Mouse (Mus musculus): Measurements from ENCODE around the gene Map2k2. TPM values are rescaled to one million over a fixed set of nuclear protein-coding genes. Genes with fewer than 3 reads are reported as not detected.

The Map2k2 gene
- polyA plus RNA-seq, 1 experiment from 2014 or later, result 210 TPM

DNA sequence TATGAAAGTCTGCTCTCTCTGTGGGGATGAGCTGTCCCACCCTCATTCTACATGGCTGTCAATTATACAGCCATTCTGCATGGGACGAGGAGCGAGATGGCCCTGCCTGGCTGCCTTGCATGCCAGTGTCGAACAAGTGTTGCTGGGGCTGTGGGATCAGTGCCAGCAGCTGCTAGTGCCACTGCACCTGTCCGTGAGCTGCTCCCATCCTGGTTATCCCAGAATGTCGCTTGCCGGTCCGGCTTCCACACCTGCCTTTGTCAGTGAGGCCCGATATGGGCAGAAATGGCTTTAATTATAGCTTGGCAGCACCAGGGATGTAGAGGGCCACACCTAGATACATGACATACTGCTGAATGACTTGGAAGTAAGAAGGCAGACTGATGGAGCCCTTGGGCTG, 33.4 kb upstream of the Map2k2 start:
- Histone ChIP-seq H3K27me3 (ENCODE audit: control insufficient read depth, insufficient read depth, low read length) (no peaks in the 10 kb centered on the region), H3K4me1 (ENCODE audit: control insufficient read depth, insufficient read depth, low read length) (peaks cover 12% of the 10 kb centered on the region), H3K4me2 (no peak overlapping the region), H3K27ac (ENCODE audit: low read depth, low read length) (no peak overlapping the region), H3K9me3 (ENCODE audit: control insufficient read depth, low read length) (no peaks in the 10 kb centered on the region), H3K36me3 (ENCODE audit: control insufficient read depth, insufficient read depth, low read length) (peaks cover 13% of the 10 kb centered on the region), H3K4me3 (ENCODE audit: low read depth, low read length) (no peak overlapping the region), H3K9ac (ENCODE audit: low read length) (no peak overlapping the region)
- 97% methylated on average over 8 of the region's 8 CpGs for WGBS
- DNase-seq (ENCODE audit: low spot score, missing footprints) (no peak), ATAC-seq (ENCODE audit: low FRiP score) (no peak)

DNA sequence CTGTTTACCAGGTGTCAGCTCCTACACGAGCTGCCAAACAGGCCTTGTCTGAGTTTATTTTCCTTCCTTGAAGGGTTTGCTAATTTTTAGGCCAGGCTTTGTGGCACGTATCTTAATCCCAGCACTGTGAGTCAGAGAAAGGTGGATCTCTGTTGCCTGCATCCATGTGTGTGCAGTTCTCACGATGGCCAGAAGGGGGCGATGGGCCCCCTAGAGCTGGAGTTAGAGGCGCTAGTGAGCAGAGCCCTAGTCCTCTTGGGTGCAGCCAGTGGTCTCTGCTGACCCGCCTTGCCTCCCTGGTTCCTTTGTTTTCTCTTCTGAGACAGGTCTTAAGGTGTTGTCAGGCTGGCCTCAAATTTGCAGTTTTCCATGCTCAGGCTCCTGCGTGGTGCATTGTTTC, 32.3 kb upstream of the Map2k2 start:
- H3K4me3 ChIP-seq (ENCODE audit: low read depth, low read length), result no peak overlapping the region
- WGBS, result 67% methylated on average over 7 of the region's 7 CpGs
- DNase-seq (ENCODE audit: low spot score, missing footprints) (no peak), ATAC-seq (ENCODE audit: low FRiP score) (no peak)
- no peak overlapping the region for H3K27ac ChIP-seq (ENCODE audit: low read depth, low read length)
- peaks cover 12% of the 10 kb centered on the region for H3K4me1 ChIP-seq (ENCODE audit: control insufficient read depth, insufficient read depth, low read length)
- no peaks in the 10 kb centered on the region for H3K9me3 ChIP-seq (ENCODE audit: control insufficient read depth, low read length)
- H3K9ac ChIP-seq (ENCODE audit: low read length), result no peak overlapping the region
- H3K27me3 ChIP-seq (ENCODE audit: control insufficient read depth, insufficient read depth, low read length), result no peaks in the 10 kb centered on the region
- peaks cover 17% of the 10 kb centered on the region for H3K36me3 ChIP-seq (ENCODE audit: control insufficient read depth, insufficient read depth, low read length)
- no peak overlapping the region for H3K4me2 ChIP-seq

DNA sequence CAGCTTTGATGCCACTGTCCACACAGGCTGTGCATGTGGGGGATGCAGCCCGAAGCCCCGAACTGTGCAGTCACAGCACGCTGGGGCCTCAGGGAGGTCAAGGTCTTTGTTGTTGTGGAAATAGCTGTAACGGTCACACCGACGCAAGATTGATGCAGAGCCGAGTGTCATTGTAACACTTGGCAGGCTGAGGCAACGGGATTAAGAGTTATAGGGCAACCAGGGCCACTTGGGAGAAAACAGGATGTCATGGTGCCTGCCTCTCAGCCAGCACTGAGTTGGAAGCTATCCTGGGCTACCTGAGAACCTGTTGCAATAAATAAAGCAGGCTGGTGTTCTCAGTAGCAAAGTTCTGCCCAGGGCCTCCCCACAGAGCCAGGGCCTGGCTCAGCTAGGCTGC, 30.0 kb upstream of the Map2k2 start:
- Histone ChIP-seq H3K9me3 (ENCODE audit: control insufficient read depth, low read length) (no peaks in the 10 kb centered on the region), H3K27me3 (ENCODE audit: control insufficient read depth, insufficient read depth, low read length) (no peaks in the 10 kb centered on the region), H3K4me2 (no peak overlapping the region), H3K27ac (ENCODE audit: low read depth, low read length) (no peak overlapping the region), H3K4me1 (ENCODE audit: control insufficient read depth, insufficient read depth, low read length) (peaks cover 3% of the 10 kb centered on the region), H3K4me3 (ENCODE audit: low read depth, low read length) (no peak overlapping the region), H3K9ac (ENCODE audit: low read length) (no peak overlapping the region), H3K36me3 (ENCODE audit: control insufficient read depth, insufficient read depth, low read length) (peaks cover 32% of the 10 kb centered on the region)
- 67% methylated on average over 8 of the region's 8 CpGs for WGBS
- no peak for DNase-seq (ENCODE audit: low spot score, missing footprints)
- no peak for ATAC-seq (ENCODE audit: low FRiP score)

DNA sequence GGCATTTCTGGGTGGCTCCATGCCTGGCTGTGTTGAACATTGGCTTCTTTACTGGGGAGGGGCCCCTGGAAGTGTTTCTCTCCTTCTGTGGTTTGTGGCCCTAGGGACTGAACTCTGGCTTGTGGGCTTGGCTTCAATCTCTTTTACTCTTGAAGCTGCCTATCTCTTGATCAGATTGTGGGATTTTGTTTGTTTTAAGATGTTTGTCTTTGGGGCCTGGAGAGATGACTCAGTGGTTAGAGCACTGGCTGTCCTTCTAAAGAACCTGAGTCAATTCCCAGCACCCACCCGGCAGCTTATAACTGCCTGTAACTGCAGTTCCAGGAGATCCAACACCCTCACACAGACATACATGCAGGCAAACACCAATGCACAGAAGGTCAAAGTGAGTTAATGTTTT, 29.4 kb upstream of the Map2k2 start:
- Histone ChIP-seq H3K4me2 (no peak overlapping the region), H3K4me1 (ENCODE audit: control insufficient read depth, insufficient read depth, low read length) (no peaks in the 10 kb centered on the region), H3K27ac (ENCODE audit: low read depth, low read length) (no peak overlapping the region), H3K9me3 (ENCODE audit: control insufficient read depth, low read length) (no peaks in the 10 kb centered on the region), H3K36me3 (ENCODE audit: control insufficient read depth, insufficient read depth, low read length) (peaks cover 38% of the 10 kb centered on the region), H3K9ac (ENCODE audit: low read length) (no peak overlapping the region), H3K27me3 (ENCODE audit: control insufficient read depth, insufficient read depth, low read length) (no peaks in the 10 kb centered on the region), H3K4me3 (ENCODE audit: low read depth, low read length) (no peak overlapping the region)
- ATAC-seq (ENCODE audit: low FRiP score) (no peak), DNase-seq (ENCODE audit: low spot score, missing footprints) (no peak)
- 100% methylated on average over 1 of the region's 1 CpGs for WGBS

DNA sequence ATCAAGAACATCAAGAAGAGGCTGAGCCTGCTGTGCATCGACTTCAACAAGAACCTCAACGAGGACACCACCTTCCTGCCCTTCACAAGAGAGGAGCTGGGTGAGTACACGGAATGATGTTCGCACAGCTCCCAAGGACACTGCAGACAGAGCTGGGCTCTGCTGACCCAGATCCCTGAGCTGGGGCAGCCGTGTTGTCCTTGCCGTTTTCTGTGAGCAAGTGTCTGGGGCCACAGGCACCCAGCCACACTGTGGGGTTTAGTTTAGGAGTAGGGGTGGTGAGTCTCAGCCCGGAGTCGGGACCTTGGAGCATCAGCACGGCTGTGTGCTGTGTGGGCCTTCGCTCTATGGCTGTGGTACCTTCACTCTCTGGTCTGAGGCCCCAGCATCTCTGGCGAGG, 27.8 kb upstream of the Map2k2 start:
- WGBS, result 91% methylated on average over 11 of the region's 11 CpGs
- Histone ChIP-seq H3K4me3 (ENCODE audit: low read depth, low read length) (no peak overlapping the region), H3K27ac (ENCODE audit: low read depth, low read length) (no peak overlapping the region), H3K9ac (ENCODE audit: low read length) (no peak overlapping the region), H3K4me1 (ENCODE audit: control insufficient read depth, insufficient read depth, low read length) (no peaks in the 10 kb centered on the region), H3K4me2 (no peak overlapping the region), H3K27me3 (ENCODE audit: control insufficient read depth, insufficient read depth, low read length) (no peaks in the 10 kb centered on the region), H3K36me3 (ENCODE audit: control insufficient read depth, insufficient read depth, low read length) (peaks cover 42% of the 10 kb centered on the region), H3K9me3 (ENCODE audit: control insufficient read depth, low read length) (no peaks in the 10 kb centered on the region)
- ATAC-seq (ENCODE audit: low FRiP score) (no peak), DNase-seq (ENCODE audit: low spot score, missing footprints) (no peak)

DNA sequence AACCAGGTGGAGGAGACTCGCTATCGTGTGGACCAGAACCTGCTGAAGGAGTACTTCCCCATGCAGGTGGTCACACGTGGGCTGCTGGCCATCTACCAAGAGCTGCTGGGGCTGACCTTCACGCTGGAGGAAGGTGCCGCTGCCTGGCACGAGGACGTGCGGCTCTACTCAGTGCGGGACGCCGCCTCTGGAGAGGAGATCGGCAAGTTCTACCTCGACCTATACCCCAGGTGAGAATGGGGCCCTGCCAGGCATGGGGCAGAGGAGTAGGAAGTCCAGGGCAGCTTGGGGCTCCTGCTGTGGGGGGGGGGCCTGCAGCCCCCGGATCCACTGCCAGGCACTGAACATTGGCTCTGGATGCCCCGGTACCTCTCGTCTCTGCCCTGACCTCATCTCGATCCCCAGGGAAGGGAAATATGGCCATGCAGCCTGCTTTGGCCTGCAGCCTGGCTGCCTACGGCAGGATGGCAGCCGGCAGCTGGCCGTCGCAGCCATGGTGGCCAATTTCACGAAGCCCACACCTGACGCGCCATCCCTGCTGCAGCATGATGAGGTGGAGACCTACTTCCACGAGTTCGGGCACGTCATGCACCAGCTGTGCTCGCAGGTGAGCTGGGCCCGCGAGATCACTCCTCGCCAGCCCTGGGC, 25.6 kb upstream of the Map2k2 start:
- Histone ChIP-seq H3K9ac (ENCODE audit: low read length) (no peak overlapping the region), H3K27ac (ENCODE audit: low read depth, low read length) (no peak overlapping the region), H3K4me1 (ENCODE audit: control insufficient read depth, insufficient read depth, low read length) (no peaks in the 10 kb centered on the region), H3K4me3 (ENCODE audit: low read depth, low read length) (no peak overlapping the region), H3K4me2 (no peak overlapping the region), H3K9me3 (ENCODE audit: control insufficient read depth, low read length) (no peaks in the 10 kb centered on the region), H3K27me3 (ENCODE audit: control insufficient read depth, insufficient read depth, low read length) (no peaks in the 10 kb centered on the region), H3K36me3 (ENCODE audit: control insufficient read depth, insufficient read depth, low read length) (peaks cover 33% of the 10 kb centered on the region)
- WGBS, result 94% methylated on average over 31 of the region's 31 CpGs
- no peak for DNase-seq (ENCODE audit: low spot score, missing footprints)
- ATAC-seq (ENCODE audit: low FRiP score), result no peak

DNA sequence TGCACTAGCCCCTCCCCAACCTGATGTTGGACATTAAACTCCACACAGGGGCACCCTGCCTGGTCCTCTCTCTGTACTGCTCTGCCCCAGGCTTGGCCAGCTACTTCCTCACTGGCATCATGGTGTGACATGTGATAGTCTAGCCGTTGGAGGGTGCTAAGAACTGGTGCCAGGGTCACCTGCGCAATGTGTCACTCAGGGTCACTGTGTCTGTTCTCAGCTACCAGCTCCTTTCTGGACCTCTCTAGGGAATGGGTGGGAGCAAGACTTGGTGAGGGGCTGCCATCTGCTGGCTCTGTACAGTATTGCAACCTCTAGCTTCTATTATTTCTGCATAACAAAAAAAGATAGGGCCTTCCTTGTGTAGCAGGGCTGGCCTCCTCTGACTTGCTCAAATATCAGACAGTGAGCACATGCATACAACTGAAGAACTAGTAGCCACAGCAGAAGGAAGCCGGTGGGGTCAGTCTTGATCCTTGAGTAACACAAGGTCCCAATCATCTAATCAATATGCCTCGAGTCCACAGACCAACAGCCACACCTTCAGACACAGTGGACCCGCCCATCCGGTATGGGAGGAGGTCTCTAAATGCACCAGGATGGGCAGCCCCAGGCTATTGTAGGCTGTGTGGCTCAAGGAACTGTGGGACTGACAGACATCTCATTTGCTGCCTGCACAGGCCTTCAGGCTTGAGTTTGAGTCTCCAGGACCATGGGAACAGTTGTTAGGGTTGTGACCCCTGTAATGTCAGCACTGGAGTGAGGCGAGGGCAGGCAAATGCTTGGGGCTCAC, 23.4 kb upstream of the Map2k2 start:
- no peaks in the 10 kb centered on the region for H3K27me3 ChIP-seq (ENCODE audit: control insufficient read depth, insufficient read depth, low read length)
- H3K36me3 ChIP-seq (ENCODE audit: control insufficient read depth, insufficient read depth, low read length), result peaks cover 29% of the 10 kb centered on the region
- H3K4me2 ChIP-seq, result no peak overlapping the region
- H3K4me3 ChIP-seq (ENCODE audit: low read depth, low read length), result no peak overlapping the region
- no peak overlapping the region for H3K27ac ChIP-seq (ENCODE audit: low read depth, low read length)
- WGBS, result 83% methylated on average over 7 of the region's 7 CpGs
- no peak overlapping the region for H3K9ac ChIP-seq (ENCODE audit: low read length)
- H3K4me1 ChIP-seq (ENCODE audit: control insufficient read depth, insufficient read depth, low read length), result no peaks in the 10 kb centered on the region
- peak; percentile 97 for DNase-seq (ENCODE audit: low spot score, missing footprints)
- no peaks in the 10 kb centered on the region for H3K9me3 ChIP-seq (ENCODE audit: control insufficient read depth, low read length)
- peak; percentile 69 for ATAC-seq (ENCODE audit: low FRiP score)

DNA sequence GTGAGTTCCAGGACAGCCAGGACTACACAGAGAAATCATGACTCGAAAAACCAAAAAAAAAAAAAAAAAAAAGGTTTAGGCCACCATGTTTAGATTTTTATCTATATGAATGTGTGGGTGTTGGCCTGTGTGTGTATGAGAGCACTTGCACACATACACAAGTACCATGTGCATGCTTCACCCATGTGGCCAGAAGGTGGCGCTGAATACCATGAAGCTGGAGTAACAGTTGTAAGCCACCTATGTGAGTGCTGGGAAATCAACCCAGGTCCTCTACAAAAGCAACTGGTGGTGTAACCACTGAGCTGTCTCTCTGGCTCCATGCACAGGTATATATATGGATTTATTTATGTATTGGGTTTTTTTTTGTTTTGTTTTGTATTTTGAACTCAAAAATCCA, 18.7 kb upstream of the Map2k2 start:
- Histone ChIP-seq H3K27me3 (ENCODE audit: control insufficient read depth, insufficient read depth, low read length) (no peaks in the 10 kb centered on the region), H3K4me3 (ENCODE audit: low read depth, low read length) (no peak overlapping the region), H3K36me3 (ENCODE audit: control insufficient read depth, insufficient read depth, low read length) (no peaks in the 10 kb centered on the region), H3K9me3 (ENCODE audit: control insufficient read depth, low read length) (no peaks in the 10 kb centered on the region), H3K4me2 (no peak overlapping the region), H3K9ac (ENCODE audit: low read length) (no peak overlapping the region), H3K27ac (ENCODE audit: low read depth, low read length) (no peak overlapping the region), H3K4me1 (ENCODE audit: control insufficient read depth, insufficient read depth, low read length) (peaks cover 3% of the 10 kb centered on the region; the same call in 1 of the 2 replicates)
- WGBS, result 49% methylated on average over 2 of the region's 2 CpGs
- no peak for DNase-seq (ENCODE audit: low spot score, missing footprints)
- ATAC-seq (ENCODE audit: low FRiP score), result no peak

DNA sequence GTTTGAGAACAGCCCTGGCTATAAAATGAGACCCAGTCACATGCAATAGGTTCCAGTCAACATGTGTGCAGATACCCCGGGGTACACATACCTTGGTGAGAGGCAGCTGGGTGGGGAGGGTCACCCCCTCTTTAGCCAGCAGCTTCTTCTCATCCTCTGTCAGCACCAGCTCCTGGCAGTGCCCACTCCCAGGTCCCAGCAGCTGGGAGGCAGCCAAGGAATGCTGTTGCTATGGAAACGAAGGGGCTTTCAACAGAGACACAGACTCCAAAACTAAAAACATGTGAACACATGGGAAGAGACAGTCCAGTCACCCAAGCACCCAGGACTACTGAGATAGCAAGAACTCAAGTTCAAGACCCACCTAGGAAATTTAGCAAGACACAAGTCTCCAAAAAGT, 16.5 kb upstream of the Map2k2 start:
- ATAC-seq (ENCODE audit: low FRiP score) (0 out of 2 replicates have a peak, but pooled peaks have one; percentile 23), DNase-seq (ENCODE audit: low spot score, missing footprints) (no peak)
- 63% methylated on average over 2 of the region's 2 CpGs for WGBS
- Histone ChIP-seq H3K4me2 (no peak overlapping the region), H3K9me3 (ENCODE audit: control insufficient read depth, low read length) (no peaks in the 10 kb centered on the region), H3K4me3 (ENCODE audit: low read depth, low read length) (no peak overlapping the region), H3K36me3 (ENCODE audit: control insufficient read depth, insufficient read depth, low read length) (no peaks in the 10 kb centered on the region), H3K4me1 (ENCODE audit: control insufficient read depth, insufficient read depth, low read length) (peaks cover 3% of the 10 kb centered on the region; the same call in 1 of the 2 replicates), H3K27me3 (ENCODE audit: control insufficient read depth, insufficient read depth, low read length) (no peaks in the 10 kb centered on the region), H3K27ac (ENCODE audit: low read depth, low read length) (no peak overlapping the region), H3K9ac (ENCODE audit: low read length) (no peak overlapping the region)

Data from midbrain, embryonic 11.5 days (tissue).